Mouse (Mus musculus) spleen, postnatal 4 days (tissue): ENCODE data around the gene Actr3b.

Experiments used
- DNase-seq, 2 experiments: peaks; one replicate each; pipeline ENCODE4 v3.0.0; 2022; ENCODE audit warnings: low spot score in 2 of 2

The Actr3b gene

DNA sequence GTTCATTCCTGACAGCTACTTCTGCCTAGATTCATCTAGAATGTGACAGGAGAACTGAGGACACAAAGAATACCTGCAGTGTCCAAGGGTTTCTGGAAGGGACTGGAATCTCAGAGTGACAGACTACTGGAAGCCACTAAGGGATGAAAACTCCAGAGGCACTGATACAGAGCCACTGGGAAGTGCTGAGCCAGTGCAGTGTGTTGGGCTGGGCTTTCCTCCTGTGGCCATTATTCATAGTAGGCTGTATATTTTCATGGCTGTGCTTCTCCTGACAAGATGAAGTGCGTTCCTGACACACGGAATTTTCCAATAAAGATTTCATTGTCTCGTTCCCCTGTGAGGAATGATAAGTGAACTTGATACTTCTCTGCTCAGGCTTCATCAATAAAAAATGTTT is 126.9 kb downstream of the Actr3b start:
- DNase-seq, result no peak

DNA sequence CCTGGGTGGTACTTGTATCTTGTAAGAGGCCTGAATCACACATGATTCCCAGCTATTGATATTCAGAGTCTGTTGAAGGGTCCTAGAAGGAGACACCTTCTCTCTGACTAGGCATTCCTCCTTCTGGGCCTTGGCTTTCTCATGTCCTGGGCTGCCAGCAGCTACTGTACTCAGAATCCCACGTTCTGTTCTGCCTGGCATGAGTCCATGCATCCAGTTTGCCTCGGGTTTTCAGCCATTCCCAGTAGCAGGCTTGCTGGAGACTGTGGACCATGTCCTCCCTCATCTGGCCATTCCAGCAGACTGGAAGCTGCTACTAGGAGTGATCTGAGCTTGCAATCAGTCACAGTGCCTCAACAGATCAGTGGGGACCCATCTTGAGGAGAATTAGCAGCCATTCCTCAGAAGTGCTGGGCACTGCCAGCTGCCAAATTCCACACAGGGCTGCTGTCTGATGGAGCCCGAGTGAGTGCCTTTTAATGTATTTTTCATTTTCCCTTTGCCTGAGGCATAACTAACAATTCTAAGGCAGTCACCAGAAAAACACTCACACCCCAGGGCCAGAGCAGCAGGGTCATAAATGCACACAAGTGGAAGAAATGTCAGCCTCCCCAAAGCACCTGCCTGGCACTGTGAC is 130.1 kb downstream of the Actr3b start:
- DNase-seq, result peak in 1 of 2 experiments; percentile 43

DNA sequence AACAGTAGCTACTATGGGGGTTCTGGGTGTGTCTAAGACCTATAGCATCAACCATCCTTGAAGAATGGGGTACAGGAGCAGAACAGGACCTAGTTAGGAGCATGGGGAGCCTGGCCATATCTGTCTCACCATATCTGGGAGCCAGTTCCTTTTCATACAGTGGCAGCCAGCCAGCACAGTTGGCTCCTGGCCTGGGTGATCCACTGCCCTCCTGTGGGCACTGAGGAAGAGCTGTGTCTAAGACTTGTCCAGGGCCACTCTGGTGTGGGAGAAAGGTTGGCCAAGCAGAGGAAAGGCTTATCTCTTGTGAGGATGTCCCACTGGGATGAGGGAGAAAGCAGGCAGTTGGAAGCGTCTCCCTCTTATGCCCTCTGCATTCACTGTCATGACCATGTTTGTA is 131.5 kb downstream of the Actr3b start:
- no peak for DNase-seq
